Mouse (Mus musculus): ENCODE data around the gene Tceanc2.
"Not testable (repeated sequence)": the region's sequence is repeated elsewhere in the genome, so short reads cannot be mapped to it uniquely, and the experiment has no call there.

The Tceanc2 gene

DNA sequence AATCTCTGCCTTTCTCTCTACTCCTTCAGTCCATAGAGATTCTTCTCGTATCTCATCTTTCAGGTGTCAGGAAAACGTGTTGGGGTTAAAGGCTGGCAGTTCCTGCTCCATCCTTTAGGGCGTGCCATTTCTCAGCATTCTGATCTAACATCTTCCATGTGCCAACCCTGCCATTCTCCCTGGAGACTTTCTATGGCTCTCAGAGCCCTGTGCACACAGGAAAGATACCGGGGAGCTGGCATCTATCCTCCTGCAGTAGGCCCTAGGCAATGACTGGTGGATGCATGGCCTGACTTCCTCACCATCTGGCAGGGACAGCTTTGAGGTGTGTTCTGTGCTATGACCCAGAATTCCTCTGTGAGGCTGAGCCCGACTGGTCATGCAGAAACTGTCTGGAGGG, 53.8 kb downstream of the Tceanc2 start:
- no peak for DNase-seq

DNA sequence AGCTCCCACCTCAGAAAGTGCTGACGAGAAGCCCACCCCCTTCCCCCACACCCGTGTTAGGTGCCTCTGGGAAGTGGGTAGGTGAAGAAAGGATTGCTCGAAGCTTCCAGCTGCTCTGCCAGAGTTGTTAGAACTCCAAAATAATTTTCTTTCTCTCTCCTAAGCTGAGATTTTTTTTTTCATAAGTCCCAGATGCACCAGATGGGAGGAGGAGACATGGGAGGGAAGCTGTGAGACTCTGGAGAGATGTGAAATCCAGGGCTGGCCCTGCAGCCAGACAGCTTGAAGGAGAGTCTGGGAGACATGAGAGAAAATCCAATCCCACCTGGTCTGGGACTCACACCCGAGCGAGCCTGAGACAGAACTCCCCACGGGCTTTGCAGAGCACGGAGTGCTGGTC, 54.5 kb downstream of the Tceanc2 start:
- DNase-seq: no peak

- DNase-seq: peak; percentile 20
These were observed 57.6 kb downstream of the Tceanc2 start for GRCm38 (mm10) chr4:107121165-107121943.

- DNase-seq: no peak
These were observed 58.2 kb downstream of the Tceanc2 start for GRCm38 (mm10) chr4:107120676-107121075.

GRCm38 (mm10) chr4:107119056-107119455, 59.9 kb downstream of the Tceanc2 start:
- DNase-seq: no peak

- no peak for DNase-seq
These were observed 61.1 kb downstream of the Tceanc2 start for GRCm38 (mm10) chr4:107117741-107118385.

DNA sequence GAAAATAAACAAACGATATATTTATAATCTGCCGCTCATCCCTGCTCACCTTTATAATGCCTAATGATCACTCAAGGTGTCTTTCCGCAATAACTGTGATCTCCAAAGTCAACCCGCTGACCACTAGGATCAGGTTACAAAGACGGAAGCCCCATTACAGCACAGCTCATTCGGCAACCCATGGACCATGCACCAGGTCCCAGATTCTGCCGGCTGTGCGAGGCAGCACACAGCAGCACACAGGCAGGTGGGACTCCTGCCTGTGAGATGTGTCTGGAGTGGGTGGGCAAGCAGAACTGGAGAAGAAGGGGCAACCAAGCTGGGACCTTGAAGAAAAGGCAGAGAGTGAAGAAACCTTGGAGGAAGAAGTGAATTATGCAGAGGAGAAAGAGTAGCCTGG, 64.6 kb downstream of the Tceanc2 start:
- no peak for DNase-seq

GRCm38 (mm10) chr4:107109181-107109580, 69.7 kb downstream of the Tceanc2 start:
- not testable (repeated sequence) for DNase-seq

DNA sequence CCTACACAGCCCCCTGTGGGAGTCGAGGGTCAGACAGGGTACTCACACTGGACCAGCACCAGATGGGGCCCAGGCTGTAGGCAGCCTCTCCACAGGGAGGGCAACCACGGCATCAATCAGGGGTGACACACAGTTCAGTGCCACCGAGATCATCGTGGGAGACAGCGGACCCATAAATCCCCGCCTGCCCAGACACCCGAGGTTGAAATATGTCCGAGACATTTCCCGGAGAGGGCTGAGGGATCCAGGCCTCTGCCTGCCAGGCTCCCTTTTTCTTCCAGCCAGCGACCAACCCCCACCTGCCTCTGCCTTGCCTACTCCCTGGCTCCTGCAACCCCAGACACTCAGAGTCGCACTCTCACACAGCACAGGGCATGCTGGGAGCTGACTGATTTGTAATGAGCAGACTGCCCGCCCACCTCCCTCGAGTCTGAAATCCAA, 70.6 kb downstream of the Tceanc2 start:
- no peak for DNase-seq

- DNase-seq: no peak
These were observed 72.1 kb downstream of the Tceanc2 start for GRCm38 (mm10) chr4:107106777-107107176.

GRCm38 (mm10) chr4:107102220-107102619, 76.7 kb downstream of the Tceanc2 start:
- no peak for DNase-seq

DNA sequence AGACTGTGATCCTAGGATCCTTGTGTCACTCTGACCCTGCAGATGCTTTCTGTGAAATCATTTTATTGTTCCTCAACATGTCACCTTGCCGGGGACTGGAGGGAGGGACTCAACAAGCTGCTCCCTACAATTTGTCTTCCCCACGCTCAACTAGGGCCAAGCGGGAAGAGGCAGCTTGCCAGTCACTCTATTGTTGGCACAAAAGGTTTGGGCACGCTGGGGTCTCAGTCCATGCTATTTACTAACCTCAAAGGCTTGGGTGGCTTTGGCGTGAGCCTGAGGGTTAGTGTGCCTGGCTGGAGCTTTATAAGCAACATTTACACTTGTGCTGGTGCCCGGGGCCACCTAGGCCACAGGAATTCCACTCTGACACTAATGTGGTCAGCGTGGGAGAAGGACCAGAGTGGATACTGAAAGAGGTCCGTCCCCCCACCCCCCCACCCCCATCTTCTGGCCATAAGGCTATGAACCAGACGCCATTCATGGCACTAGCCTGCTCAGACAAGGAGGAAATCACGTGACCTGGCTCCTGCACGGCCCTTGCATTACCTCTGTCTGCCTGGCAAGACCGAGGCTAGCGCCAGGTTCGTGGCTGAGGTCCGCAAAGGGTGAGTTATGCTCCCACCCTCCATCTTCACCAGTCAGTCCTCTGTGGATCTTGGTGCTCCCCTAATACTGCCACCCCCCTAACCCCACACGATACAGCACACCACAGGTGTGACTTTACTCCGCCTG, 80.0 kb downstream of the Tceanc2 start:
- DNase-seq: no peak

- DNase-seq: no peak
These were observed 80.5 kb downstream of the Tceanc2 start for GRCm38 (mm10) chr4:107098375-107098774.

DNA sequence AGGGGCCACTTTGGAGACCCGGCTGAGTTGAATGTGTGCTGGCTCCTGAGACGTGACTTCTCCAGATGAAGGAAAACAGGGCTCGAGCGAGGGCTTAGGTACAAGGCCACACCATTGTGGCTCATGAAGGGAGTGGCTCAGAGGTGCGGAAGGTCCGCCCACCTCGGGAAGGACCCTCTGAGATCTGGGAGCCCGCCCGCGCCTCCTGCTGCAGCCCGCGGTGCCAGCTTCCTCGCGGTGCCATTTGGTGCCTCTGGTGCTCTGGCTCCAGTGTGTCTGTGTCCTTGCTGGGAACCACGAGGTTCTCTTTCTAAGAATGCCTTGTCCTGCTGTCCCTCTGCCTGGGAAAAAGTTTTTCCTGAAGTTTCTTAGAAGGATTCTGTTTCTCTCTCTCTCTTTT, 81.0 kb downstream of the Tceanc2 start:
- DNase-seq: no peak

DNA sequence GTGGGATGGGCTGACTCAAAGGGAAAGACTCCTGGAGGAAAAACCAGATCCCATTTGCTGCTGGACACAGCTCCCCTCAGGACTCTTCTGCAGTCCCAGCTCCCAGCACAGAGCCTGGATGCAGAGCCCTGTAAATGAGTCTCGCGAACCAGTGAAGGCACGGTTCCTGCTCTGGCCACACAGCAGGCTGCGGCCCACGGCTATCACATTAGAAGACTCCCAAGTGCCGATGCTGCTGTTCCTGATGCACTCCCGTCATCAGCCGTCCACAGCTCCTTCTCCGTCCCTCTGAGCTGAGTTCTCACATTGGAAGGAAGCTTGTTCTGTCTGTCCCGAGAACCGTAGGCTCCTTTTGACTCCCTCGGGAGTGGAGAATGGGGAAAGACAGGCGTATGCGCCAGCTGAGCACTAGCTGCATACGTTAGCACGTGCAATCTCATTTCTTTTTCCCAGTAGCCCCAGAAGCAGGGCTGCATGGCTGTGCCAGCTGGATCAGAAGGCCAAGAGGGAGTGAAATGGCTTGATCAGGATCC, 82.0 kb downstream of the Tceanc2 start, which contains the start of gene Cdcp2:
Gene Cdcp2, plus strand, starts transcription at position 51 of the 533 bp plus-strand sequence.
- DNase-seq: no peak

DNA sequence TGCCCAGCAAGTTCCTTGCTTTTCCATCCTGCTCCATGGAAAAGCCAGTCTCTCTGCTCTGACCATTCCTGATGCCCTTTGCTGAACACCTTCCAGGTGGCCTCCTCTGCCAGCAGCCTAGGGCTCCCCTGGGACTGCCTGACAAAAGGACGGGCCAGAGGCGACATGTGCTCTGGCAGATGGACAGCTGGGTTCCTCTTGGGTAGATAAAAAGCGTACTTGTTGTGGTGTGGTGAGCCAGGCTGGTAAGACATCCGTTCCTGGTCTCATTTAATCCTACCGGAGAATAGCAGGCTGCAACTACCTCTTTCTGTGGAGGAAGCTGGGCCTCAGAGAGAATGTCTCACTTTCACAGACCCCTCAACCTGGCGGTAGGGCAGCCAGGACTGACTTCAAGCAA, 82.9 kb downstream of the Tceanc2 start:
- no peak for DNase-seq

- DNase-seq: no peak
These were observed 84.3 kb downstream of the Tceanc2 start for GRCm38 (mm10) chr4:107094484-107095187.

GRCm38 (mm10) chr4:107091696-107092095, 87.2 kb downstream of the Tceanc2 start:
- no peak for DNase-seq

- no peak for DNase-seq
These were observed 94.1 kb downstream of the Tceanc2 start for GRCm38 (mm10) chr4:107084858-107085257.

DNA sequence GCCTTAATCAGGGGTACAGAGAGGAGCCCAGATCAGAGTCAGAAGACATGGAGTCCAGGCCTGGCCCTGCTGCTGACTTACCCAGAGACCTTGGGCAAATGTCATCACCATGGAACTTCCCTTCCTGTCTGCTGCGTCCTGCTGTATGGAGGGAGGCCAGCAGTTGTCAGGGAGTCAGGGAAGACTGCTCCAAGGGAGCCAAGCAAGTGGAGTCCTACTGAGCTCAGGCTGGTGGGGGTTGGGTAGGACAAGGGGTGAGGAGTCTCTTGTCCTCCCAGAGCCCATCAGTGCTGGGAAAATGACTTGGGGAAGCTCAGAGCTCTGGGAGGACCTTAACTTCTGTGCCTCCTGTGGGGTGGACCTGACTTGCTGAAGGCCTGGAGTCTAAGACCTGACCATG, 94.6 kb downstream of the Tceanc2 start:
- DNase-seq: no peak
